Mouse (Mus musculus) kidney, postnatal 4 days (tissue): ENCODE data around the gene Agfg1.
A peak's percentile ranks its signal among the peaks of the same experiment; 100 is the strongest.

ENCODE experiments used
- DNase-seq, 2 experiments: peaks; one replicate each; pipeline ENCODE4 v3.0.0; 2021; ENCODE audit warnings: mixed read lengths in 2 of 2

Agfg1 gene

DNA sequence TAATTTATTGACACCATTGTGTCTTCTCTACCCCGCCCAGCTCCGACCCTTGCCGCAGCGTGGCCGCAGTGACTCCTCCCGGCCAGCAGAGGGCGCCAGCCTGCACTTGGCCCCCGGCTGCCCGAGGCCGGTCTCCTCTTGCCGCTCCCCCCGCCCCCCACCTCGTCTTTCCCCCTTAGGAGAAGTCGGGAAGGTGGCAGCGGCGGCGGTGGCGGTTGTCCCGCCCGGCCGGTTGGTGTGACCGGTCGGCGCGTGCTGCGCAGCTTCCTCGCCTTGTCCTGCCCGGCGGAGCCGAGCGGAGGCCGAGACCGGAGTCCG is at the start of gene Agfg1:
Gene Agfg1, plus strand, starts transcription at position 188 of the 318 bp plus-strand sequence.
- DNase-seq, result peak; percentile 97

DNA sequence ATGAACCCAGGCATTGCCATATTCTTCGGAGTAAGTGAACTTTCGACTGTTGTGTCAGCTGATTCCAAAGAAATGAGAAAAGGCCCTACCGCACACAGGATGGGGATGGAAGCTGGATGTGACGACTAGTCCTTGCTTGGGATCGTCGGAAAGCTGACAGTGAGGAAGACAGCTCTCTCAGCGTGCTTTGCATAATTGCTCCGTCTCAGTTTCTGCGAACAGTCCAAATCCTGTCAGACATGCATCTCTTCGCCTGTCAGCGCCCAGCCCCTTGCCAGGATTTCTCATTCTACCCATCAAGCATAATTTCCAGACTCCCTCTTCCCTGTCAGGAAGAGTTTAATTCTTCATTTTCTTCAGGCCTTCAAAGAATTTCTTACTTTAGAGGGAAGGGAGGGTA is 48.2 kb upstream of the Agfg1 start:
- no peak for DNase-seq

DNA sequence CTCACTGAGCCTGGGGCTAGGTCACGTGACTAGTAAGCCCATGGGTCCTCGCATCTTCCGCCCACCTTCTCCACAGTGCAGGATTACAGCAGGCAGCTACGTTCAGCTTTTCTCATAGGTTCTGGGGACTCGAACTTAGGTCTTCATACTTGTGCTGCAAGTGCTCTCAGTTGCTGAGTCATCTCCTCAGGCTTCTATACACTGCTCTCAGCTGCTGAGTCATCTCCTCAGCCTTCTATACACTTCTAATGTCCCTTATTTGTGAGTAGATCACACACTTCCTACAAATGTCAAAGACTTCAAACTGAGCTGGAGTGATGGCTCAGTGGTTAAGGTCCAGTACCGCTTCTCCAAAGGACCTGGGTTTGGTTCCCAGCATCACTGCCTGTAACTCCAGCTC is 47.0 kb upstream of the Agfg1 start:
- DNase-seq, result no peak

DNA sequence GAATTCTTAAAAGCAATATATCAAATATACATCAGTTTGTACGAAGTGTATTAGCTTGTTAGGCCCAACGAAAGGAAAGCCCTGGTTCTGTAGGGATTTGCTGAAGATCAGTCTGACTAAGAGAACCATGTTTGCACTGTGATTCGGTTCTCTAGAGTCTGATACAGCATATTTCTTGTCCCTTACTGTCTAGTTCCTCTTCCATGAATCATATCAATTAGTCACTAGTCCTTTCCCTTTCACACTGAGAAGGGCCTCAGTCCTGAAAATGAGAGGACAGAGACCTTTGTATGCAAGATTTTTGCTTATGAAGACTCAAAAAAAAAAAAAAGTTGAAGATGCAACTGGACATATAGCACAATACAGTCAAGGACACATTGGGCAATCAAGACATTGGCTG is 46.2 kb upstream of the Agfg1 start:
- no peak for DNase-seq

DNA sequence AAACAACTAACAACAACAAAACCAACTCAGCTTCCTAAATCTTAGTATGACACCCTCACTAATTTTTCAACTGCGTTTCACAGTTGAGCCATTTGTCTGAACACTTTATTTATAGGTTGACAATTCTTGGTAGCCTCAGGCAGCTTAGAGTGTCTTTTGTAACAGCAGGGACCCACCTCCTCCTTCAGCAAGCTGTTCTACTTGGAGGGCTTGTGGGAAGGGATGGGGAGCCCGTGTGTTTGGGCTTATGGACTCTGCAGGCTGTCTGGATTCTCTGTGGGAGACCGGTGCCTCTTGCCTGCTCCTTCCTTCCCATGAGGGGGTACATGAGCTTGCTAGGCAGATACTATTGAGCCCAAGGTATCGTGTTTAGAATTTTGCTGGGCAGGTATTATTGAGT is 45.3 kb upstream of the Agfg1 start:
- no peak for DNase-seq

DNA sequence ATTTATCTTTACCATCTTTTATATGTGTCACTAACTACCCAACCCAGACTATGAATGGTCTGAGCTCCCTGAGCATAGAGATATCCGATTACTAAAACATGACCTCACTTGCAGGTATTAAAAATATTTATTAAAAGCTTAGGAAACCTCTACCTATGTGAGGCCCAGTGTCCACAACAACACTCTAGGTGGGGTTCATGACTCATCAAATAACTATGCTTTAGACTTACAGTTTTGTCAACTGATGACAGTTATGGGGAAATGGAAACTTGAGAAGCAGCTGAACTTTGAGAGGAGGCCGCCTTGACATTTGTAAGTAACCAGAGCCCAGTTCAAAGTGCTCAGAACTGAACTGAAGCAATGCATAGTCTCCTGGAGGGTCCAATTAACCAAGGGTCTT is 44.1 kb upstream of the Agfg1 start:
- no peak for DNase-seq

DNA sequence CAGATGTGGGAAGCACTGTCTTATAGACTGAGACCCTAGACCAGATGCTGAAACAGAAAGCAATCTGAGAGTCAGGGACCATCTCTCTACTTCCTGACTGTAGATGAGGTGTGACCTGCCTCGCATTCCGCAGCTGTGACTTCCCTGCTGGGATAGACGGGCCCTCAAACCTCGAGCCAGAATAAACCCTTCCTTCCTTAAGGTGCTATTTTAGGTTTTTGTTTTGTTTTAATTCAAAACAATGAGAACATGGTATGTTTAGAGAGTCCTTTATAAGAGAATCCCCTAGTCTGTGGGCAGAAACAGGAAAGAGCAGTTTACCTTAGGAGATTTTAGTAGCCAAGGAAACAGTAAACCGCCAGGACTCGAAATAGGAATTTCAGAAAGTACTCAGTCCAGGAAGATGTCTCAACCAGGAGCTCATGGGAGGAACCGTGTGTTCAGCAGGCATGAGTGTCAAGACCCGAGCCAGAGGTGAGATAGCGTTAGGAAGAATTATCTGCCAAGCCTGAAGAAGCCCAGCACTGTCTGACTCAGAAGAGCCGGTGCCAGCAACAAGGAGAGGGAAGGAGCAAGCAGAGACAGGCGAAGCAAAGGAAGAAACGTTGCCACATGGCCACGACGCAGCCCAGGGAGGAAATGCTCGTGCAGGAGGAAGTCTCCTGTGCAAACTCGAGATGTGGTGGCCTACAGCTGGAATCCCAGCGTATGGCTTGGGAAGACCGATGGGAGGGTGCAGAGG is 43.4 kb upstream of the Agfg1 start:
- DNase-seq, result no peak

DNA sequence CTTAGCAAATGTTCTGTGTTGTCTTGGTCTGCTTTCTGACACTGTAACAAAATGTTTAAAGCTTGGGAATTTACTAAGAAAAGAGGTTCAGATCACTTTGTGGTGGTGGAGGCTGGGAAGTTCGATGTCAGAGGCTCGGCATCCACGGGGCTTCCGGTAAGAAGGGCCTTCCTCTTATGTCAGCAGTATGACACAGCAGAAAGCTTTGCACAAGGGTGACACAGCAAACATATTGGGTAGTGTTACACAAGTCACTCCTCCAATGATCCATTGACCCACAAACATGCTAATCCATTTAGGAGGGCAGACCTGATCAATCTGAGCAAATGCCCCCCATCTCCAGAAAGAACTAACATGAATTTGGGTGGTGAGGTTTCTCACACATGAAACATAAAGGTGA is 42.2 kb upstream of the Agfg1 start:
- no peak for DNase-seq

DNA sequence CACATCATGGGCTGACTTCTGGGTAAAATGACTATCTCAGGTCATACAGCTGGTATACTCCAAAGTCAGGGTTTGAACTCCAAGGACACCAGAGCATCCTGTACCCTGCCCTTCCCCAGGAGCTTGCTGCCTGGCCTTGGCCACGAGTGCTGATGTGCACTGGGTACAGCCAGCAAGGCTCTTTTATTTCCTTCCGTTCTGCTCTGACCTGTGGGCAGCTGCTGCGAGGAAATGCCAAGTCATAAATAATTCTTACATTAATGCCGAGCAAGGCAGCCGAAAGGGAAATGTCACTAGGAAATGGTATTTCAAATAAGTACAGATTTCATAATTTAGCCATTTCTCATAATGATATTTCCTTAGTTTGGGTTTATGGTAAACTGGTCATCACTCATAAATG is 41.0 kb upstream of the Agfg1 start:
- peak in 1 of 2 experiments; percentile 38 for DNase-seq

DNA sequence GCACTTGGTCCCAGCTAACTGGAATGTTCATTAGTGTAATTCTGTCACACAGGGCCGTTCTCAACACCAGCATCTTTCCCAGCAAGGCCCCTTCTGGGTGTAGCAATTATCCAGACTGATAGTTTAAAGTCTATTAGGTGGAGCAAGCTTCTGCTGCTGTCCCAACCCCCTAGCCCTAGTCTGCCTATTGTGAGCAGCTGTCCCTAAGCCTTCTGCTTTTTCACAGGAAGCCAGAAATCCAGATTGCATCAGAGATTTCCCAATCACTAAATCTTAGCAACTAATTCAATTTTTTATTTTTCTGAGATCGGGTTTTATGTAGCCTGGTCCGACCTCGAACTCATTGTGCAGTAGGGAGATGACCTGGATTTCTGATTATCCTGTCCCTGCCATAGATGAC is 40.4 kb upstream of the Agfg1 start:
- no peak for DNase-seq

DNA sequence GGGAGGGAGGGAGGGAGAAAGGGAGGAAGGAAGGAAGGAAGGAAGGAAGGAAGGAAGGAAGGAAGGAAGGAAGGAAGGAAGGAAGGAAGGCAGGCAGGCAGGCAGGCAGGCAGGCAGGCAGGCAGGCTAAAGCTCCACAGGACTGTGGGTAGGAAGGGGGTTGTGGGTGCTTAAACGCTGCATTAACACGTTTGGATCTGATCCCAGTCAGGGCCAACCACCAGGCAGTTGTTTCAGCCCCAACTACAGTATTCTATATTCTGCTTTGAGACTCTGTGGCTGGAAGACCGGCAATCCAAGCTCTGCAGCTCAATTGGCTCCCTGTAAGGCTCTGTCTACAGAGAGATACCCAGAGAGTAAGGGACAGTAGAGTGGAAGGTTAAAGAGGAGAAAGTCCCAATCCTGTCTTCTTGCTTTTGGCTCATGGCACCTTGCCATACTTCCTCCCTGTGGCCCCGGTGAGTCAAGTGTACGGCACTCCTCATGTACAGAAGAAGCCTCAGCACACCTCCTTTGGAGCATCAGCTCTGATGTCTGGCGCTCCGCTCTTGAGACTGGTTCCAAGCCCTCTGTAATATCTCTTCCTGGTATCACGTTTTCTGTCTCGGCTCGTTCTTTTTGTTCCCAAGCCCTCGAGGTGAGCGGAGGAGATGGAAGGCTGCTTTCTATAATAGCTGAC is 38.0 kb upstream of the Agfg1 start:
- no peak for DNase-seq

DNA sequence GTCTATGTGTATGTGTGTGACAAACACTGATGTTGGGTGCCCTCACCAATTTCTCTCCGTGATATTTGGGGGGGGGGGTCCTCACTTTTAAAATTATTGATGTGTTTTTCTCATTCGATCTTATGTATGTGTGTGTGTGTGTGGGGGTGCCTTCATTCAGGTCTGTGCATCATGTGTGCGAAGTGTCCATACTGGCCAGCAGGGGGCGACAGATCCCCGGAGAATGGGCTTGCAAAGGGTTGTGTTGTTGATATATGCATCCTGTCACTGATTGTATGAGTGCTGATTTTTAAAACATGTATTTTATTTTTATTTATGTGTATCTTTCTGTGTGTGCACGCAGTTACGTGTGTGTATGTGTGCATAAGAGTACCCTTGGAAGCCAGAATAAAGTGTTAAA is 35.7 kb upstream of the Agfg1 start:
- DNase-seq, result peak in 1 of 2 experiments; percentile 30

DNA sequence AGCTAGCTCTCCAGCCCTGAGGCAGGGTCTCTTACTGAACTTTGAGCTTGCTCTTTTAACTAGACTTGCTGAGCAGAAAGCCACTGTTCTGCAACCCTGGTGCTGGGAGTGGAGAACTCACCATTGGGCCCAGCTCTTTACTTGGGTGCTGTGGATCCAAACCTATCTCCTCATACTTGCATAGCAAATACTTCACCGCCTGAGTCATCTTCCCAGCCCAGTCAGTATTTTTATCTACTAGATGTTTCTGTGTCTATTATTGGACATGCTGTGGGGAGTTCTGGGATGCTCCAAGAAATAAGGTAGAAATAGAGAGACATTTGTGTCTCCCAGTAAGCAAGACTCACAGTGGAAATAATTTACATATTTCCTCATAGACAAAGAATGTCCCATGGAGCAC is 35.2 kb upstream of the Agfg1 start:
- DNase-seq, result no peak

DNA sequence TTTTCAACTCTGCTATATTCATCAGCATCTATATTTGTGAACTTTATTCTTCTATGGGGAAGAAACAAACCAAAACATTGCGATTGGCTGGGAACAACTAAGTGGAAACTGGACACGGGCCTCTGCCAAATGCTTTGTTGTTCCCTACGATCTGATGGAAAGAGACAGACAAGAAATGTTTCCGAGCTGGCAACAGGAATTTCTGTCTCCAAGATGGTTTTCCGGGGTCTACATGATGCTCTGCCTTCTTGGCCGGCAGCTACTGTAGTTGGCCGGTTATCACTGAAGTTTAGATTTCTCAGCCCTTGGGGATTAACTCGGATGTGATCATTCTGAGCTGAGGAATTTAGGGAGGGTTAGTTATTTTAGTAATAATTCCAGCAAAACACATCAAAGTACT is 32.9 kb upstream of the Agfg1 start:
- DNase-seq, result peak; percentile 43 to 44

DNA sequence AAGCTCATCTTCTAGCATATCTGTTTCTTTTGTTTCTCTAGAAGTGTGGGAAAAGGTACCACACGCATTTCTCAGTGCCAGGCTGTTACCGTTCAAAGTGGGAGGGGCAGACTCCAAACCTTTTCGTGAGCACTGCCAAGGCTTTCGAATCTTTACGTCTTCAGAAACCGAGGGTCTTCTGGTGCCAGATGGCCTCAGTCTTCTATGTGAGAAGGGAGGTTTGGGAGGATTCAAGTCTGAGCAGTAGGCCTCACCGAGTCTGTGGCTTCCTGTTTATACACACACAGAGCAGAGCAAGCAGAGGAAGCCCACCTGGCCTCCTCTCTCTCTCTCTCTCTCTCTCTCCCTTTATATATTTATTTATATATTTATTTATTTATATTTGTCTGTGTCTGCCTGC is 32.1 kb upstream of the Agfg1 start:
- DNase-seq, result no peak

DNA sequence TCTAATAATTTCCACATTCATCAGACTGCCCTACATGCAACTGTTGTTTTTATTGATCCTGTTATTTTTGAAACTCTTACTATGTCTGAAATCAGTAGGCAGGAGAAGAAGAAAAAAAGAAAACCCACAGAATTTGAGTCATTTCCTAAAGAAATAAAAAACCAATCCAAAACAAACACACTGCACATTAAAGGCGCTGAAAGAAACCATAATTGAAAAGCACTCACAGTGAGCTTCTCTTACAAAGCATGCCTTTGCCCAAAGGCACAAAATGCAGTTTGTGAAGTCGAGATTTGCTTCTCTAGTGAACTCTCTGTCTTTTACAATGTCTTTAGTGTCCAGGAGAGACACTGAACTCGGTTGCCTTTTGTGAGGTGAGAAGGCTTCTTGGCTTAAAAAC is 30.7 kb upstream of the Agfg1 start:
- DNase-seq, result no peak

DNA sequence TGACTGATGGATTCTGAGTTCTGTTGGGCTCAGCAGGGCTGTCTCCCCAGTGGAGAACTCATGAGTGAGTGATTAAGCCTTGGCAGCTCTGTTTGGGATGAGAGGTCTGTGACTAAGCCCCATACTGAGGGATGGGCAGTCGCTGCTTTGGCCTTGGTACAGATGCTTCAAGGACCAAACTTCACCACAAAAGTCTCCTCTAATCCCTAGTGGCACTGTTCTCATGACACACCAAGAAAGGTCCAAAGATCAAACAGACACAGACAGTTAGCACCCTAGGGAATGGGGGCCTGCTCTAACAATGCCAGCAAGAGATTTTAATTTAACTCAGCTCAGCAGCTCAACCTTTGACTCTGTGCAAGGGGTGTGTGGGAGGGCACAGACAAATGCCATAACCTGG is 27.5 kb upstream of the Agfg1 start:
- peak in 1 of 2 experiments; percentile 14 for DNase-seq

DNA sequence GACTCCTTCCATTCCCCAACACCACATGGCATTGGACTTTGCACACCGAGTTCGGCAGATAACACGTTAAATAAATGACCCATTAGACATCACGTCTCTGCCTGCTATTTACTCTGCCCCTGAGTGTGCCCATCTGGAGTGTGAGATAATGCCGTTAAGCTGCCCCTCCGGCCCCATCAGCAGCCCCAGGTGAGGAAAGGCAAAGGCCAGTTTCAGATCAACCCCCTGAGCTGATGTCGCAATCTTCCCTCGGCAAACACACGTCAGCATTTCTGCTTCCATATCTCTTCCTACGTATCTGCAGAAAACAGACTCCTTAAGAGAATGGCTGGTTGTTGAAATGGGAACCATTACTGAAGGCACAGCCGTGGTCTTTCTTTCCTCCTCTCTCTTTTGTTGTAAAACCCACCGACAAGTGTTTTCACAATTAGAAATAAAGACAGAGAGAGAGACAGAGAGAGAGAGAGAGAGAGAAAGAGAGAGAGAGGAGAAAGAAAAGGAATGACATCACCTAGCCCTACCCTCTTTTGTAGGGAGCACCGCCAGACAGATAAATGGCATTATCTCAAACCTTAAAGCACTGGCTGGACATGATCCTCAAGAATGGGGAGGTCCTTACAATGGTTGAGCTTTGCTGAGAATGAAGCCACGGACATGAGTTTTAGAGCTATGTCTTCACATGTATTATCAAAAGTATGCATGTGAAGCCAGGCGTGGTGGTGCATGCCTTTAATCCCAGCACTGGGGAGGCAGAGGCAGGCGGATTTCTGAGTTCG is 23.2 kb upstream of the Agfg1 start:
- DNase-seq, result peak in 1 of 2 experiments; percentile 12

DNA sequence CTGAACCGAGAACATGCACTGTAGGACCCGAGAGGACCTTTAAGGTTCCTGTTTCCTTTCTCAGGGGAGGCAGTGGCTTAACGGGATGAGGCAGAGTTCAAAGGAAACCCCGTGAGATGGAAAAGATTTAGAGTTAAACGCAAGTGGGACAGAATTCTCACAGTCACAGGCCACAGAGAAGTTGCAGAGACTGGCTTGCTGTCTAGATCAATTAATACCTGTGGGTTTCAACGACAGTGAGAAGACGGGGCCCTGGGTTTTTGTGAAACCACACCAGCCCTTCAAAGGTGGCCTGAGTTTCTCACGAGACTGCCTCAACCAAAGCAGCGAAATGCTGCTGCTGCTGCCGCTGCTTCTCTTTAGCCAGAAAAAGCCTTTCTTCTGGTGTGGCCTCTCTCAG is 19.9 kb upstream of the Agfg1 start:
- no peak for DNase-seq

DNA sequence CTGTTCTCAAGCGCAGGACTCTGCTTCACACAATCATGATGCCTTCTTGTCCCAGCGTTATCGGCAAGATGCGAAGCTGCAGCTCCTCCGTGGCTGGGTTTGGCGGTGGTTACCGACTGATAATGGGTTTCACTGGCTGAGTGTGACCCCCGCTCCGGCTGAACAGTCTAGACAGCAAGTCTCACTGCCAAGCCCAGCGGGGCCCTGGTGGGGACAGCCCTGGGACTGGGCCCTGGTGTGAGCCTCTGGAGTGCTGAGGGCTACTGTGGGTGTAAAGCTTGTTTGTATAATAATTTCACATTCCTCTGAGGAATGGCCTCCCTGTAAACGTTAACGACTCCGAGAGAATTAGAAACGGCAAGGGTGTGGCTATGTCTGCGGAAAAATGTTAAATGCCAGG is 19.1 kb upstream of the Agfg1 start:
- peak; percentile 25 to 28 for DNase-seq

DNA sequence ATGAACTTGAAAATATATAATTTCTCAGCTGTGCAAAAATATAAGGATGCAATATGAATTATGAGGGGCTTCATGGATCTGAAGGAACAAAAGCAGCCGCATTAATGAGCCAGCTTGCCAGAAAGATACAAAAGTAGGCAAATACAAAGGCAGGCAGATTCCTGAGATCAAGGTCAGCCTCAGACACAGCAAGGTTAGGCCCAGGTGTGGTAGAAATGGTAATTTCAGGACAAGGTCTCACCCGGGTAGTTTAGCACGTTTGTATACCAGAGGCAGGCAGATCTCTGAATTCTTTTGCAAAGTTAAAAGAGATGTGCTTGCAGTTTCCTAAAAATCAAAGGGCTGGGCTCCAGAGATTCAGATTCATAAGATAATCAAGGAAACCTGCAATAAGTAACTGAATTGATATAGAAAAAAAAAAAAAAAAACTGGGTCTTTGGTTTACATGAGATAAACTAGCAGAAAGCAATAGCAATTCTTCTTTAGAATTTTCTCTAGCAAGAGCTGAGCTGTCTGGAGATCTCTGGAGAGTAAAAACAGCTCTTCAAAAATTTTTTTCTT is 18.6 kb upstream of the Agfg1 start:
- no peak for DNase-seq

DNA sequence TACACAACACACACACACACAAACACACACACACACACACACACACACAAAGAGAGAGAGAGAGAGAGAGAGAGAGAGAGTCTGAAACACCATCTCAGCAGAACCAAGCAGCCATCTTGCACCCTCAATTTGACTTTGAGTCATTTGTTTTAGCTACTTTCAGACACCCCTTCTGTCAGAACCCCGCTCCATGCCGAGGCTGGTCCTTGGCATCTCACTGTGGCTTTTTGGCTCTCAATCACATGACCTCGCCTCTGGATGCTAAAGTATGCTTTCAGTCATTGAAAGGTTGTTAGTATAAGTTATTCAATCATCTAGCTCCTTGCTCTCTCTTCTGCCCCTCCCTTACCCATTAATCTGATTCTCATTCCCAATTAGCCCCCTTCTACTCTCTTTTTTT is 17.4 kb upstream of the Agfg1 start:
- no peak for DNase-seq

DNA sequence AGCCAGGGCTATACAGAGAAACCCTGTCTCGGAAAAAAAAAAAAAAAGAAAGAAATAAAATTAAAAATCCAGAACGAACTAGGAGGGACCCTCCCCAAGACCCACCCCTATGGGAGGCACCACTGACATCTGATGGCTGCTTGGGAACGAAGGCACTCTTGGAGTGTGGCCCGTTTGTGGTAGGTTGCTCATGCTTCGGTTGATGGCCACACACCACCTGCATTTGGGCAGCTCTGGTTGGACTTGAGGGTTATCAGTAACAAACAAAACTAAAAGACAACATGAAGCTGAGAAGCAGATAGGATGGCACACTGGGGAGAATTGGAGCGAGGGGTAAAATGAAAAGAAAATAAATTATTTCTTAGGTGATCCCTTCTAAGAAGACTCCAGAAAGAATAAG is 15.1 kb upstream of the Agfg1 start:
- no peak for DNase-seq

DNA sequence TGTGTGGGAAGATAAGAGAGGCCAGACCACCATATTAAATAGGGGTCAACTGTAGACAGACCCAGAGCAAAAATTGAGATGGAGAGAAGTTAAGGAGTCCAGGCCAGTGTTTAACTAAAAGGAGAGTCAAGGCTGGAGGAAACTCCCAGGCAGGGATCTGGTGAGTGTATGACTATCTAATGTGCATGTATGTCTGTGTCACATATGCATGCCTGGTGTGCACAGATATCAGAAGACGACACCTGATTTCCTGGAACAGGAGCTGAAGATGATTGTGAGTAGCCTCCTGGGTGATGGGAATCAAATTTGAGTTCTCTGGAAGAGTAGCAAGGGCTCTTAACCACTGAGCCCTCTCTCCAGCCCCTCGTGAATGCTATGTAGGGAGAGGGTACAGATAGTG is 14.0 kb upstream of the Agfg1 start:
- DNase-seq, result no peak
